Mouse (Mus musculus) ES-E14 (cell line): ENCODE data around the gene Scel.

ENCODE experiments used
- CHD2 ChIP-seq: IDR thresholded peaks from 2 replicates; pipeline ENCODE4 v1.6.1; 2014; ENCODE audit warnings: mild to moderate bottlenecking, low read depth, low read length, inconsistent platforms
- HCFC1 ChIP-seq: IDR thresholded peaks from 2 replicates; pipeline ENCODE4 v1.6.1; 2012; ENCODE audit warnings: low read length, inconsistent platforms, borderline replicate concordance; ENCODE audit not compliant: insufficient read depth
- MAFK ChIP-seq: IDR thresholded peaks from 2 replicates; pipeline ENCODE4 v1.6.1; 2014; ENCODE audit warnings: mild to moderate bottlenecking, low read depth, low read length, inconsistent platforms; ENCODE audit not compliant: insufficient read depth
- ZC3H11A ChIP-seq: IDR thresholded peaks from 2 replicates; pipeline ENCODE4 v1.6.1; 2012; ENCODE audit warnings: low read depth, mild to moderate bottlenecking, inconsistent platforms, low read length, borderline replicate concordance
- ZNF384 ChIP-seq: IDR thresholded peaks from 2 replicates; pipeline ENCODE4 v1.6.1; 2012; ENCODE audit warnings: low read depth, low read length, inconsistent platforms

- TF ChIP-seq CHD2 (no peak), ZC3H11A (no peak), MAFK (no peak), HCFC1 (no peak), ZNF384 (no peak)
These were observed 18.7 kb downstream of the Scel start for GRCm38 (mm10) chr14:103531722-103532341.
